Mouse (Mus musculus) embryonic facial prominence, embryonic 11.5 days (tissue): ENCODE data around the gene Slc30a6. TPM values are rescaled to one million over a fixed set of nuclear protein-coding genes. Genes with fewer than 3 reads are reported as not detected.

ENCODE experiments used
- ATAC-seq: fragments of 200-750 bp; cut with Nextera tagmentation; replicated peaks from 2 replicates; pipeline ENCODE4 v1.8.0; 2017; ENCODE audit warnings: low read depth; ENCODE audit not compliant: insufficient number of reproducible peaks, low FRiP score, low TSS enrichment
- DNase-seq: peaks from one replicate; pipeline ENCODE4 v3.0.0-alpha.2; 2015; ENCODE audit warnings: low spot score
- H3K27ac ChIP-seq: fragments of 300-500 bp; sonication (generic); replicated peaks from 2 replicates; pipeline ENCODE4 v1.5.1; 2014; ENCODE audit warnings: mild to moderate bottlenecking, low read depth, low read length, control low read depth
- H3K27me3 ChIP-seq: fragments of 300-500 bp; sonication (generic); 2 replicates; pipeline ENCODE4 v1.6.1; 2014; ENCODE audit warnings: mild to moderate bottlenecking, low read length, moderate library complexity, mixed read lengths; ENCODE audit not compliant: control insufficient read depth, insufficient read depth
- H3K36me3 ChIP-seq: fragments of 300-500 bp; sonication (generic); replicated peaks from 2 replicates; pipeline ENCODE4 v1.6.1; 2014; ENCODE audit warnings: low read depth, mild to moderate bottlenecking, low read length, moderate library complexity, mixed read lengths; ENCODE audit not compliant: control insufficient read depth, insufficient read depth
- H3K4me1 ChIP-seq: fragments of 300-500 bp; sonication (generic); 2 replicates; pipeline ENCODE4 v1.6.1; 2014; ENCODE audit warnings: low read length, mixed read lengths; ENCODE audit not compliant: control insufficient read depth, insufficient read depth
- H3K4me2 ChIP-seq: fragments of 300-500 bp; sonication (generic); 2 replicates; pipeline ENCODE4 v1.6.1; 2014; ENCODE audit warnings: low read depth, mild to moderate bottlenecking, control low read depth, low read length, moderate library complexity
- H3K4me3 ChIP-seq: fragments of 300-500 bp; sonication (generic); 2 replicates; pipeline ENCODE4 v1.5.1; 2014; ENCODE audit warnings: low read depth, low read length, control low read depth
- H3K9ac ChIP-seq: fragments of 300-500 bp; sonication (generic); replicated peaks from 2 replicates; pipeline ENCODE4 v1.6.1; 2014; ENCODE audit warnings: mild to moderate bottlenecking, control low read depth, low read length
- H3K9me3 ChIP-seq: fragments of 300-500 bp; sonication (generic); replicated peaks from 2 replicates; pipeline ENCODE4 v1.6.1; 2016; ENCODE audit warnings: mild to moderate bottlenecking, low read length, inconsistent platforms, mixed read lengths; ENCODE audit not compliant: control insufficient read depth
- WGBS: fragments of 180-500 bp; shearing (Covaris S2); extraction: QIAGEN DNeasy Blood & Tissue Kit; methylation state at CpG from one replicate; pipeline ENCODE4 v1.1.7; 2014; 5-methylcytosine and 5-hydroxymethylcytosine counted together
- polyA plus RNA-seq: library from polyadenylated mRNA; unstranded; fragments of >200 nt; fragmentation: Nextera tagmentation; extraction: Ambion mirVana; gene quantifications from 2 replicates; pipeline ENCODE4 v1.2.1, GENCODE M21; 2014

The Slc30a6 gene
- polyA plus RNA-seq, 1 experiment from 2014 or later: 34.4 TPM

GRCm38 (mm10) chr17:74420656-74421055, 25.2 kb downstream of the Slc30a6 start:
- WGBS: 58% methylated on average over 2 of the region's 2 CpGs
- no peak overlapping the region for H3K4me3 ChIP-seq
- DNase-seq (no peak), ATAC-seq (no peak)
- no peak overlapping the region for H3K4me2 ChIP-seq
- no peaks in the 10 kb centered on the region for H3K9me3 ChIP-seq
- no peaks in the 10 kb centered on the region for H3K27me3 ChIP-seq
- H3K27ac ChIP-seq: no peak overlapping the region
- peaks cover 7% of the 10 kb centered on the region for H3K36me3 ChIP-seq
- no peak overlapping the region for H3K9ac ChIP-seq
- H3K4me1 ChIP-seq: no peaks in the 10 kb centered on the region

- no peak for DNase-seq
- Histone ChIP-seq H3K4me1 (no peaks in the 10 kb centered on the region), H3K9me3 (no peaks in the 10 kb centered on the region), H3K36me3 (peaks cover 7% of the 10 kb centered on the region), H3K4me3 (no peak overlapping the region), H3K27ac (no peak overlapping the region), H3K27me3 (no peaks in the 10 kb centered on the region), H3K9ac (no peak overlapping the region), H3K4me2 (no peak overlapping the region)
- ATAC-seq: no peak
- 86% methylated on average over 12 of the region's 12 CpGs for WGBS
These were observed 29.1 kb downstream of the Slc30a6 start for GRCm38 (mm10) chr17:74424401-74425005.

- H3K4me2 ChIP-seq: no peak overlapping the region
- no peak overlapping the region for H3K4me3 ChIP-seq
- WGBS: 89% methylated on average over 8 of the region's 8 CpGs
- H3K9me3 ChIP-seq: no peaks in the 10 kb centered on the region
- no peak overlapping the region for H3K27ac ChIP-seq
- H3K36me3 ChIP-seq: no peaks in the 10 kb centered on the region; the same call in 1 of the 2 replicates
- ATAC-seq (no peak), DNase-seq (no peak)
- H3K27me3 ChIP-seq: no peaks in the 10 kb centered on the region
- H3K4me1 ChIP-seq: no peaks in the 10 kb centered on the region
- H3K9ac ChIP-seq: no peak overlapping the region
These were observed 34.7 kb downstream of the Slc30a6 start for GRCm38 (mm10) chr17:74430074-74430473.

GRCm38 (mm10) chr17:74431481-74431880, 36.1 kb downstream of the Slc30a6 start:
- Histone ChIP-seq H3K27ac (no peak overlapping the region), H3K4me2 (no peak overlapping the region), H3K9ac (no peak overlapping the region), H3K9me3 (no peaks in the 10 kb centered on the region), H3K27me3 (no peaks in the 10 kb centered on the region), H3K4me3 (no peak overlapping the region), H3K36me3 (no peaks in the 10 kb centered on the region; the same call in 1 of the 2 replicates), H3K4me1 (no peaks in the 10 kb centered on the region)
- DNase-seq: peak; percentile 13
- no peak for ATAC-seq
- WGBS: 70% methylated on average over 13 of the region's 13 CpGs

- H3K4me2 ChIP-seq: no peak overlapping the region
- no peaks in the 10 kb centered on the region for H3K9me3 ChIP-seq
- DNase-seq (no peak), ATAC-seq (no peak)
- no peaks in the 10 kb centered on the region for H3K27me3 ChIP-seq
- no peaks in the 10 kb centered on the region for H3K36me3 ChIP-seq
- WGBS: 91% methylated on average over 5 of the region's 5 CpGs
- H3K4me1 ChIP-seq: no peaks in the 10 kb centered on the region
- no peak overlapping the region for H3K27ac ChIP-seq
- no peak overlapping the region for H3K4me3 ChIP-seq
- H3K9ac ChIP-seq: no peak overlapping the region
These were observed 37.2 kb downstream of the Slc30a6 start for GRCm38 (mm10) chr17:74432631-74433030.

- ATAC-seq (no peak), DNase-seq (no peak)
- no peaks in the 10 kb centered on the region for H3K27me3 ChIP-seq
- no peak overlapping the region for H3K4me2 ChIP-seq
- H3K4me1 ChIP-seq: no peaks in the 10 kb centered on the region
- H3K27ac ChIP-seq: no peak overlapping the region
- no peaks in the 10 kb centered on the region for H3K36me3 ChIP-seq
- WGBS: 87% methylated on average over 9 of the region's 9 CpGs
- H3K4me3 ChIP-seq: no peak overlapping the region
- H3K9ac ChIP-seq: no peak overlapping the region
- no peaks in the 10 kb centered on the region for H3K9me3 ChIP-seq
These were observed 42.4 kb downstream of the Slc30a6 start for GRCm38 (mm10) chr17:74437762-74438161.

- H3K27ac ChIP-seq: no peak overlapping the region
- WGBS: 83% methylated on average over 5 of the region's 5 CpGs
- H3K9me3 ChIP-seq: no peaks in the 10 kb centered on the region
- no peak overlapping the region for H3K9ac ChIP-seq
- no peaks in the 10 kb centered on the region for H3K27me3 ChIP-seq
- H3K4me1 ChIP-seq: no peaks in the 10 kb centered on the region
- ATAC-seq (no peak), DNase-seq (no peak)
- H3K36me3 ChIP-seq: no peaks in the 10 kb centered on the region
- no peak overlapping the region for H3K4me3 ChIP-seq
- no peak overlapping the region for H3K4me2 ChIP-seq
These were observed 45.1 kb downstream of the Slc30a6 start for GRCm38 (mm10) chr17:74440486-74440885.

- Histone ChIP-seq H3K27me3 (no peaks in the 10 kb centered on the region), H3K4me3 (no peak overlapping the region), H3K9ac (no peak overlapping the region), H3K4me1 (no peaks in the 10 kb centered on the region), H3K9me3 (no peaks in the 10 kb centered on the region), H3K4me2 (no peak overlapping the region), H3K27ac (no peak overlapping the region), H3K36me3 (no peaks in the 10 kb centered on the region)
- WGBS: 88% methylated on average over 10 of the region's 10 CpGs
- DNase-seq: no peak
- ATAC-seq: no peak
These were observed 54.4 kb downstream of the Slc30a6 start for GRCm38 (mm10) chr17:74449776-74450175.
